Mouse (Mus musculus): Measurements from ENCODE around the gene Cwc25.

DNA sequence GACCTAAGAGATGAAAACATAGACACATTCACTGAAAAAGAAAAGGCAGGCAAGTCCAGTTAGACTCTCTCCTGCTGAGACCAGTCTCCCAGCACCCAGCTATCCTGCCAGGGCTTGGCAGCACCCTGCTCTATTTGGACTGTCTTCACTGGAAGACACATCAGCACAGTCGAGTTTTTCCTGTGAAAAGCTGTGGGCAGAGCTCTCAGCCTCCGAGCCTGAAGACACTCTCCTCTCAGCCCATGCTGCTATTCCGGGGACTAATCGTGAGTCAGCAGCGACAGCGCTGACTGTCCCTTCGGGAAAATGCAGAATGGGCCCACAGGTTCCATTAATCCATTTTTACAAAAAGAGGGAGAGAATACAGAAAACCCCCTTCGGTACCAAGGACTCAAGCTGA, 13.1 kb downstream of the Cwc25 start:
- no peak for TF ChIP-seq CTCF (IDR thresholded peaks at IDR 0.05)
- TF ChIP-seq EP300 (IDR thresholded peaks at IDR 0.05), result no peak
